Mouse (Mus musculus): ENCODE measurements around the gene Ppm1h. TPM values are rescaled to one million over a fixed set of nuclear protein-coding genes. Genes with fewer than 3 reads are reported as not detected.
A peak's percentile ranks its signal among the peaks of the same experiment; 100 is the strongest.

Ppm1h gene
- polyA plus RNA-seq, 1 experiment from 2014 or later, result 4.5 TPM

DNA sequence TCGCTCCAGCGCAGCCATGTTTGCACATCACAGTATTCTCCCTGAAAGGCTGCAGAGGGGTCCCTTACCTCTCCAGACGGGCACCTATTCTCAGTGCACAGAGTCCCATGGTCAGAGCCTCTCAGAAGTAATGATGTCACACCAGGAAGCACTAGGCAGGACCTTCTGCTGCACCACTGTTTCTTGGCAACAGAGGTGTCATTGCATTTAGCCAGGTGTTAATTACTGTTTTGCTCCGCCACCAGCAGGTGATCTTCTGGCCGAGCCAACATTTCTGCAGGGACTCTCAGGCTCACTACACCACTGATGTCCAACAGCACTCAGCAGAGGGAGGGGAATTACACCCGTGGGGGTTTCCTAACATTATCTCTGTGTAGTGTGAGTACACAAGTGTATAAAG, 143.0 kb downstream of the Ppm1h start:
- Histone ChIP-seq H3K9ac (no peak overlapping the region), H3K27me3 (no peaks in the 10 kb centered on the region), H3K4me3 (replicated peaks) (no peak overlapping the region), H3K9me3 (replicated peaks) (no peaks in the 10 kb centered on the region), H3K4me1 (peaks cover 17% of the 10 kb centered on the region; the same call in 1 of the 2 replicates), H3K36me3 (no peaks in the 10 kb centered on the region), H3K27ac (replicated peaks) (no peak overlapping the region), H3K4me2 (replicated peaks) (no peak overlapping the region)
- ATAC-seq (ENCODE audit: insufficient number of reproducible peaks, low FRiP score, low TSS enrichment, low read depth), result 0 out of 2 replicates have a peak, but pooled peaks have one; percentile 43
- WGBS, result 78% methylated on average over 6 of the region's 6 CpGs

GRCm38 (mm10) chr10:122823642-122824041, 145.1 kb downstream of the Ppm1h start:
- 35% methylated on average over 13 of the region's 13 CpGs for WGBS
- Histone ChIP-seq H3K27ac (replicated peaks) (no peak overlapping the region), H3K9me3 (replicated peaks) (no peaks in the 10 kb centered on the region), H3K9ac (no peak overlapping the region), H3K4me1 (peaks cover 20% of the 10 kb centered on the region), H3K36me3 (no peaks in the 10 kb centered on the region), H3K4me3 (replicated peaks) (no peak overlapping the region), H3K27me3 (no peaks in the 10 kb centered on the region), H3K4me2 (replicated peaks) (no peak overlapping the region)
- ATAC-seq (ENCODE audit: insufficient number of reproducible peaks, low FRiP score, low TSS enrichment, low read depth), result no peak

DNA sequence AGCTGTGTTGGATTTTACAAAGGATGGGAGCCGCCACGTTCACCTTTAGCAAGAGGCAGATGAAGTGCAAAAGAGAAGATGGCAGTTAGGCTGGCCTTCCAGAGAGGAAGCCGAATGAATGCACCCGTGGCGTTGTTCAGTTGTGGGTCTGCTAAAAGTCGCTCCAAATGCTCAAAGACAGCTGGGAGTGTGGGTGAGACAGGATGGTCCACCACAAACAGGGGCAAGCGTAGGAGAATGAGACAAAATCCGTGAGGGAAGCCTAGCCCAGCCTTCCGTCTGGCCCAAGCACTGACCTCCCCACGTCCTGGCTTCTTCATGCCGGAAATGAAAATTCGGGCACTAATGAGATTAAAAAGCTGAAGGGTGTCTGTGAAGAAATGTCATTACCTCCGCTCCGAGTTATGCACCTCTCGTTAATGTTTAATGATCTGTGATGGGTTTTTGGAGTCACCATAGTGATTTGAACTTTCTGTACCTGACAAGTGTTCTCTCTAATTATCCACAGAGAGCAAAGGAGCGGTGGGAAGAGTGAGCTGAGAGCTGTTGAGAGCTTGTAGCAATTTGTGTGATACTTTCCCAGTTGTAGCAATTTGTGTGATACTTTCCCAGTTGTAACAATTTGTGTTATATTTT, 148.3 kb downstream of the Ppm1h start:
- 81% methylated on average over 16 of the region's 16 CpGs for WGBS
- Histone ChIP-seq H3K36me3 (no peaks in the 10 kb centered on the region), H3K27ac (replicated peaks) (no peak overlapping the region), H3K4me1 (peaks cover 22% of the 10 kb centered on the region), H3K9ac (no peak overlapping the region), H3K4me2 (replicated peaks) (no peak overlapping the region), H3K4me3 (replicated peaks) (no peak overlapping the region), H3K27me3 (no peaks in the 10 kb centered on the region), H3K9me3 (replicated peaks) (no peaks in the 10 kb centered on the region)
- no peak for ATAC-seq (ENCODE audit: insufficient number of reproducible peaks, low FRiP score, low TSS enrichment, low read depth)

GRCm38 (mm10) chr10:122827719-122828414, 149.3 kb downstream of the Ppm1h start:
- no peak overlapping the region for H3K27ac ChIP-seq (replicated peaks)
- H3K4me2 ChIP-seq (replicated peaks), result no peak overlapping the region
- no peaks in the 10 kb centered on the region for H3K27me3 ChIP-seq
- ATAC-seq (ENCODE audit: insufficient number of reproducible peaks, low FRiP score, low TSS enrichment, low read depth), result 0 out of 2 replicates have a peak, but pooled peaks have one; percentile 44
- H3K9me3 ChIP-seq (replicated peaks), result no peaks in the 10 kb centered on the region
- no peaks in the 10 kb centered on the region for H3K36me3 ChIP-seq
- peaks cover 22% of the 10 kb centered on the region for H3K4me1 ChIP-seq
- no peak overlapping the region for H3K4me3 ChIP-seq (replicated peaks)
- WGBS, result 63% methylated on average over 12 of the region's 12 CpGs
- H3K9ac ChIP-seq, result no peak overlapping the region

- Histone ChIP-seq H3K9me3 (replicated peaks) (no peaks in the 10 kb centered on the region), H3K4me1 (peaks cover 16% of the 10 kb centered on the region), H3K36me3 (no peaks in the 10 kb centered on the region), H3K27ac (replicated peaks) (peak overlapping the region; percentile 22; the same call in 1 of the 2 replicates), H3K4me2 (replicated peaks) (no peak overlapping the region), H3K9ac (no peak overlapping the region), H3K4me3 (replicated peaks) (no peak overlapping the region), H3K27me3 (no peaks in the 10 kb centered on the region)
- 24% methylated on average over 3 of the region's 3 CpGs for whole genome bisulfite sequencing
- ATAC-seq (ENCODE audit: insufficient number of reproducible peaks, low FRiP score, low TSS enrichment, low read depth), result peak; percentile 39; the same call in 1 of the 2 replicates
These were observed 151.2 kb downstream of the Ppm1h start for GRCm38 (mm10) chr10:122829801-122830217.

GRCm38 (mm10) chr10:122830638-122831037, 152.1 kb downstream of the Ppm1h start:
- Histone ChIP-seq H3K27me3 (no peaks in the 10 kb centered on the region), H3K4me2 (replicated peaks) (no peak overlapping the region), H3K9ac (no peak overlapping the region), H3K36me3 (no peaks in the 10 kb centered on the region), H3K4me3 (replicated peaks) (no peak overlapping the region), H3K27ac (replicated peaks) (no peak overlapping the region), H3K9me3 (replicated peaks) (no peaks in the 10 kb centered on the region), H3K4me1 (peaks cover 13% of the 10 kb centered on the region)
- no peak for ATAC-seq (ENCODE audit: insufficient number of reproducible peaks, low FRiP score, low TSS enrichment, low read depth)
- 92% methylated on average over 10 of the region's 10 CpGs for WGBS

- H3K27me3 ChIP-seq, result no peaks in the 10 kb centered on the region
- no peak overlapping the region for H3K4me3 ChIP-seq (replicated peaks)
- H3K4me2 ChIP-seq (replicated peaks), result no peak overlapping the region
- no peak overlapping the region for H3K9ac ChIP-seq
- 92% methylated on average over 8 of the region's 8 CpGs for WGBS
- H3K36me3 ChIP-seq, result no peaks in the 10 kb centered on the region
- H3K27ac ChIP-seq (replicated peaks), result no peak overlapping the region
- ATAC-seq (ENCODE audit: insufficient number of reproducible peaks, low FRiP score, low TSS enrichment, low read depth), result no peak
- H3K4me1 ChIP-seq, result peaks cover 5% of the 10 kb centered on the region; the same call in 1 of the 2 replicates
- no peaks in the 10 kb centered on the region for H3K9me3 ChIP-seq (replicated peaks)
These were observed 163.5 kb downstream of the Ppm1h start for GRCm38 (mm10) chr10:122842014-122842413.

- no peak overlapping the region for H3K4me3 ChIP-seq (replicated peaks)
- H3K9ac ChIP-seq, result no peak overlapping the region
- H3K27ac ChIP-seq (replicated peaks), result no peak overlapping the region
- peaks cover 15% of the 10 kb centered on the region for H3K4me1 ChIP-seq
- H3K27me3 ChIP-seq, result no peaks in the 10 kb centered on the region
- 84% methylated on average over 8 of the region's 8 CpGs for WGBS
- no peak for ATAC-seq (ENCODE audit: insufficient number of reproducible peaks, low FRiP score, low TSS enrichment, low read depth)
- H3K9me3 ChIP-seq (replicated peaks), result no peaks in the 10 kb centered on the region
- no peak overlapping the region for H3K4me2 ChIP-seq (replicated peaks)
- no peaks in the 10 kb centered on the region for H3K36me3 ChIP-seq
These were observed 164.4 kb downstream of the Ppm1h start for GRCm38 (mm10) chr10:122842961-122843360.

DNA sequence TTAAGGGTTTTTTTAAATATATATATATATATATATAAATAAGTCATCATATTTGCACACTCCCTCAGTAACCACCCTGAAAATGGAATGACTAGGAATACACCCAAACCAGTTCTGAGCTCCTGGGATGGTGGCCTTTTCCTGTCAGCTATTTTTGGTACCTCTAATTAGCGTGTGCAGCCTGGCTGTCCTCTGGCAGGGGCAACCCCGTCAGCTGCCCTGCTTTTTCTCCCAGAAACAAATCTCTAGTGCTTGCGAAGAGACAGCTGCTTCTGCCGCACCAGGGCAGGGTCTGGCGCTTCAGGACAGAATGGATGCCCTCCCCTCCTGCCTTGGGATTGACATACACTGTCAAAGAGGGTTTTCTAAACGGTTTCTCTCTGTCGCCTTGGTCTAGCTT, 166.9 kb downstream of the Ppm1h start:
- no peaks in the 10 kb centered on the region for H3K36me3 ChIP-seq
- no peak for ATAC-seq (ENCODE audit: insufficient number of reproducible peaks, low FRiP score, low TSS enrichment, low read depth)
- no peak overlapping the region for H3K4me3 ChIP-seq (replicated peaks)
- H3K4me1 ChIP-seq, result peaks cover 20% of the 10 kb centered on the region
- H3K9me3 ChIP-seq (replicated peaks), result no peaks in the 10 kb centered on the region
- H3K4me2 ChIP-seq (replicated peaks), result no peak overlapping the region
- WGBS, result 43% methylated on average over 7 of the region's 7 CpGs
- peak overlapping the region; percentile 67 for H3K27ac ChIP-seq (replicated peaks)
- no peak overlapping the region for H3K9ac ChIP-seq
- H3K27me3 ChIP-seq, result no peaks in the 10 kb centered on the region

DNA sequence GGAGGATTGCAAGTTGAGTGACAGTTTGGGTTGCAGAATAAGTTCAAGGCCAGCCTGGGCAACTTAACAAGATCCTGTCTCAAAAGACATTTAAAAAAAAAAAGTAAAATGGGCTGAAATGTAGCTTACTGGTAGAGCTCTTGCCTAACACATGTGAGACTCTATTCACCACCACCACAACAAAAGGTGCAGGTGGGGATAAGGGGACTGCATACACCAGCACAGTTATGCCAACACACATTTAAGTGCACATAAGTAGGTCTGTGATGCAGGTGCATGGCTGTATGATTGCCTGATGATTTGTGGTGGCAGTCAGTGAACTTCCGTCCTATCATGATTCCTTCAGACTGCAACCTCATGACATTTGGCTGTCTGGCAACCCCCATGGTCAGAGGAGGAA, 167.9 kb downstream of the Ppm1h start:
- Histone ChIP-seq H3K9ac (no peak overlapping the region), H3K36me3 (no peaks in the 10 kb centered on the region), H3K4me3 (replicated peaks) (no peak overlapping the region), H3K27me3 (no peaks in the 10 kb centered on the region), H3K4me2 (replicated peaks) (no peak overlapping the region), H3K27ac (replicated peaks) (no peak overlapping the region), H3K9me3 (replicated peaks) (no peaks in the 10 kb centered on the region), H3K4me1 (peaks cover 20% of the 10 kb centered on the region)
- 85% methylated on average over 1 of the region's 1 CpGs for WGBS
- no peak for ATAC-seq (ENCODE audit: insufficient number of reproducible peaks, low FRiP score, low TSS enrichment, low read depth)

- WGBS, result 21% methylated on average over 2 of the region's 2 CpGs
- peaks cover 20% of the 10 kb centered on the region for H3K4me1 ChIP-seq
- H3K4me2 ChIP-seq (replicated peaks), result no peak overlapping the region
- no peaks in the 10 kb centered on the region for H3K27me3 ChIP-seq
- no peaks in the 10 kb centered on the region for H3K36me3 ChIP-seq
- H3K4me3 ChIP-seq (replicated peaks), result no peak overlapping the region
- 0 out of 2 replicates have a peak overlapping the region, but pooled peaks have one; percentile 13 for H3K27ac ChIP-seq (replicated peaks)
- ATAC-seq (ENCODE audit: insufficient number of reproducible peaks, low FRiP score, low TSS enrichment, low read depth), result peak; percentile 8; the same call in 1 of the 2 replicates
- H3K9ac ChIP-seq, result no peak overlapping the region
- H3K9me3 ChIP-seq (replicated peaks), result no peaks in the 10 kb centered on the region
These were observed 169.5 kb downstream of the Ppm1h start for GRCm38 (mm10) chr10:122848020-122848457.
